Mouse (Mus musculus): ENCODE measurements at regions not wholly inside any gene's neighbourhood (a gene's known extent, or its start where the extent isn't known, plus 50 kb on each side); places are given as distances from the start of the nearest gene placed in this dataset.

- no peak for ATAC-seq
Measured at GRCm38 (mm10) chr12:71370091-71370490, 60.4 kb downstream of the Dact1 start.

DNA sequence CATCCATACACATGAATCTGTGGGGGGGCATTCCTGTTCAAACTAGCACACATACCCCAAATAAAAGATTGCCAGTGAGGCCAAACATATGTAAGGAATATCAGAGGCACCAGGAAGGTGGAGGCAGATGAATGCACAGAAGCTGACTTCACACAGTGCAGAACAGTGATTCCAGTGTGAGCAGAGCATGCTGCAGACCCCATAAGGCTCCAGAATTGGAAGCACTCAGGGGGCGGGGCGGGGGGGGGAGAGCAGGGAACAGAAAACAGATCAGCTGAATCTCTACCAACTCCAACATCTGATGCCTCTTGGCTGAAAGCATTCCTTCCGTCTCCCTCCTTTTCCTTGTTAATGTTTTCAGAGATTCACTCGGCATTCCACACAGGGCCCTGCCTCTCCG lies 62.3 kb downstream of the Dact1 start:
- ATAC-seq: no peak

- ATAC-seq: no peak
Measured at GRCm38 (mm10) chr12:71373633-71374032, 63.9 kb downstream of the Dact1 start.

GRCm38 (mm10) chr12:71376446-71376845 lies 66.8 kb downstream of the Dact1 start:
- no peak for ATAC-seq

GRCm38 (mm10) chr12:71376966-71377365 lies 67.3 kb downstream of the Dact1 start:
- ATAC-seq: no peak

DNA sequence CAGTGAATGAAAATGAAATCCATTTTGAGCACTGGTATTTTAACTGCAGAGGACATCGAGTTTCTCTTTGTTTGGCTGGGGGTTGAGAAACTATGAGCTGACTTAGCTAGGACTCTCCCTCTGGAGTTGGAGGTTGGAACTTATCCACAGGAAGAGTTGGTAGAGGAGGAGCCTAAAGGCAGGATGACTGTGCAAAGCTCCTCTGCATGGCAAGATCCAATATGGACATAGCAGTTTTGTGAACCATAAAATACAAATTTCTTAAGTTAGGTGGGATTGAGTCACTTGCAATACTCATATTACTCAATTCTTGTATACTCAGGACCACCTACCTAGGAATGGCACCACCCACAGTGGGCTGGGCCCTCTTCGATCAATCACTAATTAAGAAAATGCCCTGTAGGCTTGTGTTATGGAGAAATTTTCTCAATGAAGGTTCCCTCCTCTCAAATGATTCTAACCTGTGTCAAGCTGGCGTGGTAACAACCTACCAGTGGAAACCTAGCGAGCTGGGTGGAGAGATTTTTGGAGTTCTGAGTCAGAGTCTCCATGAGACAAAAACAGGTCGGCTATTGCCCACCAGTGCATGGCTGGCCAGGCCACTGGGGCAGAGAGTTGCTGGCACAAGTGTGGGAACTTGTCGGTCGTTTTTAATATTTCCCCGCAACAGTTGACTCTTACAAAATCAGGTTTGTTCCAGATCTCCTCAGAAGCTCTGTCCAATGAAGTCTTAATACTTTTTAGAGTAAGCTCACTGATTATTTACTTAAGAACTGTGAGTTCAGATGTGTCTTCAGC lies 70.1 kb downstream of the Dact1 start:
- no peak for ATAC-seq

- no peak for ATAC-seq
Measured at GRCm38 (mm10) chr12:71380424-71380761, 70.7 kb downstream of the Dact1 start.

DNA sequence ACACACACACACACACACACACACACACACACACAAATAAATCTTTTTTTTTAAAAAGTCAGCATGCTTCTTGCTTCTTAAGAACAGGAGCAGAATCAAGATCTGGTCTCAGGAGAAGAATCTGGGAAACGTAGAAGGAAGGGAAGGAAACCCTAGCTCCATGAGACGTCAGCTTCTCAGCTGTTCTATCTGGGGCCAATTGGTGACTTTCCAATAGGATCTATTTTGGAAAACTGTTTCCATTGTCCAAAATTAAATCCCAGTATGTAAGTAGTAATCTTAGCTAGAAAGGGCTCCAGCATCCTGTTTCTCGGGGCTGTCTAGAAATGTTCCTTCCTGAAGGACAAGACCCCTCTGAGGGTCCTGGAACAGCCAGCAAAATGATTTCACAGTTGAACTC lies 76.6 kb downstream of the Dact1 start:
- no peak for ATAC-seq

GRCm38 (mm10) chr12:71391481-71391880 lies 81.8 kb downstream of the Dact1 start:
- ATAC-seq: no peak

GRCm38 (mm10) chr12:71393752-71394151 lies 84.1 kb downstream of the Dact1 start:
- no peak for ATAC-seq

DNA sequence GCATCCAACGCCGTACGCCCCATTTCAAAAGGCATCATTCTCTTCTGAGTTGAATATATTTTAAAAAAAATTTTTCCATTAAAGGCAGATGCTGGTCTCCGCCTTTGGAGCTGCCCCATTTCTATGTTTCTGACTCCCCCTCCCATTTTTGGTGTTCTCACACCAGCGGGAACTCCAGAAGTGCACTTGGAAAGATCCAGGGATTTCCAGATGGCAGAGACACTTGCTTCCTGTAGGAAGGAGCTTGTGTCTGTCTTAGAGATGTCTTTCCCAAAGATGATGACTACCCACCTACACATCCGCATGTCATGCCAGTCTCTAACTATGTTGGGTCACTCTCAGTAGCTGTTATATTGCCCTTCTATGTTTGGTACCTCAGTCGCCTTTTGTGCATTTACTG lies 87.8 kb downstream of the Dact1 start:
- ATAC-seq: no peak

GRCm38 (mm10) chr12:71398701-71399100 lies 89.0 kb downstream of the Dact1 start:
- no peak for ATAC-seq

GRCm38 (mm10) chr12:71400201-71400600 lies 90.5 kb downstream of the Dact1 start:
- ATAC-seq: no peak

DNA sequence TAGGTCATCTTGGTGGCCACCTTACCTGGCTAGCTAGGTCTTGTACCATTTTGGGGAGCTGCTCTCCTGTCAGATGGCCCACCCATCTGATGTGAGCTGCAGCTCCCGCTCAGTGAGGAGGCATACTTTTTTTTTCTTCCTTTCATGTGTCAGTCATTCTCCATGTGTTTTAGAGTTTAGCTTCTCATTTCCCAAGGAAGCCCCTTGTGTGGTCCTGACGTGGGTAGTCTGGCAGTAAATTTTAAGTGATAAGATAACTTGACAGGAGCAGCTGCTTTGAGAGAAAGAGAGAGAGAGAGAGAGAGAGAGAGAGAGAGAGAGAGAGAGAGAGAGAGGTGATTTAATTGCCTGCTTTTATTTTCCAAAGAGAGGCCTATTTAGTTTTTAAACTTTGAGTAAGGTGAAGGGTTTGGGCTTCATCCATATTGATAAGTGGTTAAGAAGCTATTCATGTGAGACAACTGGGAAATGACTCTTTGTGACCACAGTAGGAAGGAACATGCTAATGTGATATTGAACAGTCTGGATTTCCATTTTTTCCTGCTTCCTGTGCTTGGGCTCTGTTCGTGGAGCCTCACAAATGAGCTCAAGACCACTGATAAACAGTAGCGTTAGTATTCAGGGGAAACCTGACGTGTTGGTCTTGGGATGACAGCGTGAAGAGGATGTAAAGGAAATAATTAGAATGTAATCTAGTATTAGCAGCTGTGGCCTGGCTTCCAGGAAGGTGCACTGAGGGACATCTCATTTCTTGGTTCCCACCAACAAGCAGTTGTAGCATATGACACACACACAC lies 92.1 kb downstream of the Dact1 start:
- no peak for ATAC-seq

DNA sequence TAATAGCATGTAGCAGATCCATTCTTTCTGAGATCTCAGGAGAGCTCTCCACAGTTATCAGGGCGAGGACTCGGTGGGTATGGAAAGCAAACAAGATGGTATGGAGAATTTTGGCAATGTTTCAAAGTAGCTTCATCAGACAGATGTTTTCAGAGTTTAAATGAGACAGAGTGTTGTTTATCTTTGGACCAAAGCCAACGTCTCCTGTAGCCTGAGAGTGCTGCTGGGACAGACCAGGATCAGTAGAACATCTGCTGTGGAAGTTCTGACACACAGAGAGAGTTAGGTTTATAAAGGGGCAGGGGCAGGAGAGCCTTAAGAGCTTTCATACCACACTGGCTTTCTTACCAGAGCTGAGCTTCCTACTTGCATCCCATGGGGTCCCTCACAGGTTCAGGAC lies 97.6 kb downstream of the Dact1 start:
- no peak for ATAC-seq

GRCm38 (mm10) chr12:71408396-71409050 lies 98.8 kb downstream of the Dact1 start:
- ATAC-seq: no peak

- no peak for ATAC-seq
Measured at GRCm38 (mm10) chr12:71412331-71412730, 102.6 kb downstream of the Dact1 start.

DNA sequence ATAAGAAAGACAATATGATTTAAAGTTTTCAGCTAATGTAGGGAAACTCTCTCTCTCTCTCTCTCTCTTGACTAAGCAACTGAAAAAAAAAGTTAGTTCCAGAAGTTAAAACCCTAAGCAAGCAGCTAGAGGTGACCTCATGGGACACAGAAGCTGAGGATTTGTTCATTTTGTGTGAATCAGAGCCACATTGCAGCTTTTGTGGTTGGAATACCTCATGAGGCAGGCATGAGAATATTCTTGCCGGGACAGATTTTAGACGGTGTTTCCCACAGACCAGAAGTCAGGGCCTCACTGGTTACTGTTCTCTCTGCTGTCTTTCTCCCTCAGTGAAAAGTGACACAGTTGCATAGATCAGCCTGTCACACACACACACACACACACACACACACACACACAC lies 107.3 kb downstream of the Dact1 start:
- no peak for ATAC-seq

- no peak for ATAC-seq
Measured at GRCm38 (mm10) chr12:71418186-71418585, 108.5 kb downstream of the Dact1 start.

DNA sequence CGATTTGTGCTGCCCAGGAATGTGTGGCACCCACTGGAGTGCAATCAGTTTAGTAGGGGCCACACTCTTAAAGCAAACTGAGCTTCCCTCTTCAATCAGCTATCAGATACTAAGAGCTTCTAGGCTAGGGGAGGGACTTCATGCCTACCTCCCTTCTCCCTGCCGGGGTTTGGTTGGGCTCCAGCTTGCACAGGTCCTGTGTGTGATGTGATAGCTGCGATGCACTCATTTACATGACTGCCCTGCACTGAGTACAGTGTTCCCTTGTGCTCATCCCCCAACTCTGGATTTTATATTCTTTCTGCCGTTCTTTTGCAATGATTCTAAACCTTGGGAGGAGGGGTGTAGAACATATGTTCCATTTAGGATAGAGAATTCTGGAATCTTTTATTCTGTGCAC lies 109.5 kb downstream of the Dact1 start:
- ATAC-seq: no peak

DNA sequence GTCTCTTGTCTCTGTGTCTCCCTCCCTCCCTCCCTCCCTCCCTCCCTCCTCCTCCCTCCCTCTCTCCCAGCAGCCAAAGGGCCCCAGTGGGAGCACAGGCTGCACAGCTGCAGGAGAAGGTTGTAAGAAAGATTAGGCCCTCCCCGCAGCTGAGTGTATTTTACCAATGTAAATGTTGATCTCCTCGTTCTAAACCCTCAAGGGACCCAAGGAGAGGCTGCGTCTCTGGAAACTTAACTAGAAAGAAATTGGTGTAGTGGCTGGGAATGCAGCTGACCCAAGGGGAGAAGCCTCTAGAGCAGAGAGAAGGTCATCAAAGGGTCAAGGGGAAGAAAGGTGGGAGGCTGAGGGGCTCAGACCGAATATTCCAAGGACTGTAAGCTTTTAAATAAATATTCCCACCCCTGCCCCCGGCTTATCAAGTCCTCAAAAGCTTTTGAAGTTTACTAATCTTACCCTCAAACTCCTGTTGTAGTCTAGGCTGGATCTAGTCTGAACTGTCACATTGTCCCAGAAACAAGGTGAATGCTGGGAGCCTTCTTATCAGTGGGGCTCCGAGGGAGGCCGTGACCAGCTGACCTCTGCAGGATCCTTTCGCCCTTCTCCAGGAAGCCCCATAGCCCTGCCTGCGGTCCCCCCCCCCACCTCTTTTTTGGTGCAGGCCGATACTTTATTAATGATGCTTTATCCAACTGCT lies 116.5 kb downstream of the Dact1 start:
- no peak for ATAC-seq

- ATAC-seq: no peak
Measured at GRCm38 (mm10) chr12:71427974-71428373, 118.3 kb downstream of the Dact1 start.

DNA sequence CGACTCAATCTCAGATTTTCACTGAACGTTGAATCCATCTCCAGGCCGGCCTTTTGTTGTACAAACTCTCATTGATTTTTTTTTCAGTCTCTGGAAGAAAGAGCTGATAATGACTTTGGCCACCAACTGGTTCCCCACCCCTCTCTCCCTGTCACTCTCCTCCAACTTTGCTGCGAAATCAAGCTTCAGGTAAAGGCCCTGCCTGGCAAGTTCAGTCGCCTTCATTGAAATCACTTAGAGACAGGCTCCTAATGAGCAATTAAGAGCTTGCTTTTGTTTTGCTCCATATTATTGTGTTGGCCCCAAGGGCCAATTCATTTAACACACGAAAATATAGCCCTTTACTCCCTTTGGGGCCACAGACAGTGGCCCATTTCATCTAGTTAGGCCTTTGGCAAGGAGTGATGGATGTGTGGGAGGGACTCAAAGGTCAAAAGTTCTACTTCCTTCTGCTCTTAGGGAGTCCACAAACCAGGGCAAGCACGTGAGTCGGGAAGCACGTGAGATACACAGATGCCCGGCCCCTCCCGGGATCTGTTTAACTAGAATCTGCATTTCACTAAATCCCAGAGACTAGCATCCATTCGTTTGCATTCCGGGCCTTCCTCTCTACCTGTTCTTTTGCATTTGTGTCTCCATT lies 120.0 kb downstream of the Dact1 start:
- ATAC-seq: no peak

Measured in inflammation-experienced regulatory T-cells, adult 6 months (primary cell).